Mouse (Mus musculus): Measurements from ENCODE around the gene Brf1.
A peak's percentile ranks its signal among the peaks of the same experiment; 100 is the strongest.

Brf1 gene

DNA sequence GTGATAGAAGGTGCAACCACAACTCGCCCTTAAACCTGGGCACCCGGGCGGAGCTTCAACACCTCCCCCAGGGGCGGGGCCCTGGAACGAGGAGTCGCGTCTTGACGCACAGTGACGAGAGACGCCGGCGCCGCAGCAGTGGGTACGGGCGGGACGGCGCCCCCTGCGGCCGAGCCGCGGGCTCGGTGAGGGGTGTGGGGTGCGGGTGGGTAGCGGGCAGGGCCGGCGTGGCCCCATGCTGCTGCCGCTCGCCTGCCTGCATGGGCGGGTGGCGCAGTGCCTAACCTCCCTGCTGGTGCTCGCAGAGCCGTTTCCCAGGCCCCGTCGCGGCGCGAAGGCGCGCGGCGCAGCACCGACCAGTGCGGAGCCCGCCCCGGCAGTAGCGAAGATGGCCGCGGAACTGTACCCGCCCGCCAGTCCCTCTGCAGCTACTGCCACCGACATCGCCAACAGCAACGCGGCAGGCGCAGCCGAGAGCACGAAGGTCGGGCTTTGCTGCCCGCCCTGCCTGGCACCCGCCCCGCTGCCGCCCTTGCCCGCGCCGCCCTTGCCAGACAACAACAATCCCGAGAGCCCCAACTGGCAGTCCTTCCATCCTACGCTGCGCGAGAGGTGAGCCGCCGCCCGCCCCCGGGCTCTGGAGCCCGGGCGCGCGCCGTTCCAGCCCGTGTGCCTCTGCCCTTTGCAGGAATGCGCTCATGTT, 24.0 kb downstream of the Brf1 start, which contains the start of gene Btbd6:
Gene Btbd6 (plus strand): TSS at position 112 of the 703 bp plus-strand sequence.
- peak; percentile 89 for DNase-seq

DNA sequence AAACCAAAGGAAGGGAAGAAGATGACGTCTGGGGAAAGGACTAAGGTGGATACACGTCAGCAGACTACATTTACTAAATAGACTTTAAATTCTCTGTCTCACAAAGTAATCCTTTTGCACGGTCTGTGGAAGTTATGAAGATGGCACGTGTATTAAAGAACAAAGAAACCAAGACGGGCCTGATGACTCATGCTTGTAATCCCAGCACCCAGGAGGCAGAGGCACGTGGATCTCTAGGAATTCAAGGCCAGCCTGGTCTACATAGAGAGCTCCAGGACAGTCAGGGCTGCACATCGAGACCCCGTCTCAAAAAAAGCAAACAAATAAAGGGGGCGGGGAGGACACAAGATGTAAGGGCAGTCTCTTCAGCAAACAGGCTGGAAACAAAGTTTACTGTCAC, 25.8 kb downstream of the Brf1 start:
- no peak for DNase-seq

DNA sequence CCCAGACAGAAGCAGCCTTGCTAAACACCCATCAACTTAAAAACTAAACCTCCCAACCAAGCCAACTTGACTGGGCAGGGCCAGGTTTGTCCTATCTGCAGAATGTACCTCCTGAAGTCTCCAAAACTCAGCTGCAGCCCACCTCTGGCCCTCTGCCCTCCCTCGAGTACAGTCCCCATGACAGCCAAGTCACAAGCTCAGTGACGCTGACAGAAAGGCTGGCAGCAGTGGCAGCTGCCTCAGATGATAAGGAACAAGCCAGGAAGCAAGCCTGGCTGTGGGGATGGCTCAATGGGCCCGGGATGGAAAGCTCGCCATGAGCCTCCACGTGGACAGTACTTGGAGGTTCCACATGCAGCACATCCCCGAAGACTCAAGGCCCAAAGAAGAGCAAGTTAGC, 30.9 kb downstream of the Brf1 start:
- no peak for DNase-seq

DNA sequence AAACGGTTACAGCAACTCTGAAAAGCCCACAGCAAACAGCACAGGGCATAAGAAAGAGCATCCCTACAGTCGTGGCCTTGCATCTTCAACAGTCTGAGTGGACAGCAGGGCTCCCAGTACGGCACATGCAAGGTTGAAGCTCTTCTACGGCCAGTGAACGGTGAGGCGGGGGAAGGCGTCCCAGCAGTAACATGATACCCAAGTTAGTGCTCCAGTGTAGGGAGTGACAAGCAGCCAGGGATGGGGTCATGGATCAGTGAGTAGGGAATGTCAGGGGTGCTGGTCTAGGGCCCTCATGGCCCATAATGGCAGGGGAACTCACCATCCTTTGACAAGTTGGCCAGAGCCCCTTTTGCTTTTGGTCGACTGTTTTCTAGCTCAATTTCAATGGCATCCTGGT, 31.6 kb downstream of the Brf1 start:
- DNase-seq = no peak

DNA sequence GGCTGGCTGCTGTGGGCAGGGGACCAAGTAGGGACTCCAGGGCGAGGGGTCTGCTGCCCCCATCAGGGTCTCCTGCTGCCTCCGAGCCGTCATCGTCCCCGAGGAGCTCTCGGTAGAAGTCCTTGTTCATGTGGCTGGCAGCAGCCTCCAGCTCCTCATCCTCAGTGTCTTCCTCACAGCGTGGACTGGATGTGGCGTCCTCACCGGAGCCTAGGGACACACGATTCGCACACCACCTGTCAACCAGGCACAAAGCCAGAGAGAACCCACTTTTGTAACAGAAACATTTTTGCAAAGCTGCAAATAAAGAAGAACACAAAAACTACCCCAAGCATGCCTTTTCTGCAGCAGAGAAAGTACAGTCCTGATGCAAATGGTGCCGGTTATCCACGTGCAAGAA, 34.7 kb downstream of the Brf1 start:
- DNase-seq = no peak

DNA sequence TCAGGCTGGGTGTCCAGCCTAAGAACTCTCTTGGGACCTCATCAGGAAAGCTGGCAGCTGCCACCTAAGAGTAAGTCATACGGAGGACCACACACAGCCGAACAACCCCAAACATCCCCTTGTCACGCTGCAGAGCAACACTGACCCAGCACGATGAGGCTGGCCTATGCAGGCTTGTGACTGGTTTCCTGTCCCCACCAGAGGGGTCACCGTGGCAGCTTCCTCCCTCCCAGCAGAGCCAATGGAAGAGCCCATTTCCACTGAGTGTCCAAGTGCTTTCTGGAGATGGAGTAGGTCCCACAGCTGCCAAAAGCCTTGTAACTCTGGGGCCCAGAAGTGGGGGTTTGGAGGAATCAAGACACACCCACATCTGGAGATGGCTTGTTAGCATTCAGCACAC, 38.6 kb downstream of the Brf1 start:
- no peak for DNase-seq

DNA sequence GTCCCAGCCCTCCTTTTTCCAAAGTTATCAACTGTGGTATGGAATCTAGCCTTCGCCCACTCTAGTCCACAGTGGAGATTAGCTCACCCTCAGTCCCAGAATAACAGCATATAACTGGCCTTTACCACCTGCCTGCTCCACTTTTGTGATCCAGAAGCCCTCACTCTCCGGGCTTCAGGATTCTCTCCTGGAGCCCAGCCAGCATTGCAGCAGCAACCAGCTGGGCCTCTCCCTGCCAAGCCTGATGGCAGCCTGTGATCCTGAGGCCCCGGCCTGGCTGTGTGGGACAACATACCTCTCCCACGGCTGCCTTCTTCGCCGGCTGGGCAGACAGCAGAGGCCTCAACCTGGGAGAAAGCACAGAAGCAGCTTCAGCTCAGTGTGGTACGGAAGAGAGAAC, 39.1 kb downstream of the Brf1 start:
- DNase-seq = no peak

DNA sequence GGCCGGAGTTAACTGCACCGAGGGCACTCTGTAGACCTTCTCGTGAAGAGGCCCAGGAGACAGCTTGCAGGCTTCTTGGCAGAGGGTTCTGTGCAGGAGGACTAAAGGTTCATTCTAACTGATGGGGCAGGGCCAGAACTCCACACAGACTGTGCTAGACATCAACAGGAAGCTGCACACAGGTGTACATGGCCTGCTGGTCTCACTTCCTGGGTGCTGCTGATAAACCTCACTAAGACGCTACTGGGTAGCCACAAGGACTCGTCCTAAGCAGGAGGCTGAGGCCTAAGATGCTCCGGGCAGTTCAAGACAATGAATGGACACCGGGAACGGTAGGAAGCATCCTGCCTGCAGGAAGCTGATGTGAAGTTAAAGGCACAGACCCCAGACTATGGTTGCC, 41.1 kb downstream of the Brf1 start:
- DNase-seq = no peak

DNA sequence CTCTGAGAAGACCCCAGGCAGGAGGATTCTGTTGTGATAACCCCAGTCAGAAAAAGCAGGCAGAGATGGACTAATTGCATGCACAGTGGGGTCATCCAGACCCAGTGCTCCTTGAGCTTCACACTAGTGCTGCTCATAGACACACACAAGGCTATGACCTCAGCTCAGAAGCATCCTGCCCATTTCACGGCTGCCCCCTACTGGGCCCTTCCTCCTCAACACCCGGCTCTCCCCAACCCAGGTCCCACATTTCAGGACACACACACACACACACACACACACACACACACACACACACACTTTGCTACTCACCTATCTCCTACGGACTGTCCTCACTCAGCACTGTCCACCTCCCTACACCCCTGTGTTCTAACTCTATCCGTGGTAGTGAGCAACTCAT, 42.2 kb downstream of the Brf1 start:
- no peak for DNase-seq

DNA sequence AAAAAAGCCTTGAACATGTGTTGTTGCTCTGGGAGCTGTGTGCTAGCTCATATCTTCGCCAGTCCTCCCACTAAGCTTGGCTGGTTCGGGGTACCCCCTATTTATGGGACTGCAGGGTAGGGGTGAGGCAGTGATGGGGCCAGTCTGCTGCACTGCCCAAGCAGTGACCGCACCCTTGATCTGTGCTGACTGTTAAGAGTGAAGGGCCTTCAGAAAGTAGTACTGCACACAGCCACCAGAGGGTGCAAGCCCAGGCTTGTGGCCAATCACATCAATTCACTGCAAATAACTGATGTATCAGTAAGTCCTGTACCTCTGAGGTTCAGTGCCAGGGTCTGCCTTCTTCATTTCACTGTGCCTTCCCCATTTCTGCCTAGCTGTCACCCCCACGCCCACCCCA, 44.7 kb downstream of the Brf1 start:
- DNase-seq = peak; percentile 51

DNA sequence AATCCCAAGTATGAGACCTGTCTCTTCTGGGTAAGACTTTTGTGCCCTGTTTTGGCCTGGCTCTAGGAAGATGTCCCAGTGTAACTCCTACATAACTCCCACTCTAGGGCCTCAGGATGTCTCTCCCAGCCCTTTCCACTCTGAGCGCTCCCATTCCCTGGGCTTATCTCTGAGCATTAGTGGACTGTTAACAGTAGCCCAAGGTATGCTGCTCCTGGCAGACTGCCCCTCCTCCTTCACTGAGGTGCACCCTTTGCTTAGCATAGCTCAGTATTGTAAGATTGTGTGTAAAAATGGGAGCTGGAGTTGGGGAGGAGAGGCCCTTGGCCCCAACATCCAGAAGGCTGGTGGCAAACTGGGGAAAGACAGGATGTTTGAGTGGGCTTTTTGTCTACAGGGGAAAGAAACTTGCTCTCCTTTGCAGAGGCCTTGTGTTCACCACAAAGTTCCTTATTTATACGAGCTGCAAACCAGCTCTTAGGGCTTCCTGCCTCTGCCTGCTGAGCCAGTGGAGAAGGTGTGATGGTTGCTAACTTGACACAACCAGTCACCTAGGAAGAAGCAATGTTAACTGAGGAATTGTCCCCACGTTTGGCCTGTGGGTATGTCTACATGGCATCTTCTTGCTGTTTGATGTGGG, 47.5 kb downstream of the Brf1 start:
- DNase-seq = no peak

DNA sequence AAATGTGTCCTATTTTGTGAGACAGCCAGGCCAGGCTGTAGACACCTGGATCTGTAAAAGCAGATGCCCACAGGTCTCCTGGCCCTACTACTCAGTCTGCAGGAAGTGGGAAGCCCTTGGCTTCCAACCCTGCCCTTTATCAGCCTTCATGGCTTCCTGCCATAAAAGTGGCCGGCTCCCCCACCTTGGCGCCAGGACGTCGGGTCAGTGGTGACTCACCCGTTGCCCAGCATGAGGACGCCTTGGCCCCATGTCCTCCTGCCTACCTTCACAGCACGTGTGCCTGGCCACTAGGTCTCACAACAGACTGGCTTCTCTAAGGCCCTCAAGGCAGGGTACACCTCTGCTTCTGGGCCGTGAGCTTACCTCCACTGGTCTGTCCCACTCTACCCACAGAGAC, 48.1 kb downstream of the Brf1 start:
- no peak for DNase-seq

DNA sequence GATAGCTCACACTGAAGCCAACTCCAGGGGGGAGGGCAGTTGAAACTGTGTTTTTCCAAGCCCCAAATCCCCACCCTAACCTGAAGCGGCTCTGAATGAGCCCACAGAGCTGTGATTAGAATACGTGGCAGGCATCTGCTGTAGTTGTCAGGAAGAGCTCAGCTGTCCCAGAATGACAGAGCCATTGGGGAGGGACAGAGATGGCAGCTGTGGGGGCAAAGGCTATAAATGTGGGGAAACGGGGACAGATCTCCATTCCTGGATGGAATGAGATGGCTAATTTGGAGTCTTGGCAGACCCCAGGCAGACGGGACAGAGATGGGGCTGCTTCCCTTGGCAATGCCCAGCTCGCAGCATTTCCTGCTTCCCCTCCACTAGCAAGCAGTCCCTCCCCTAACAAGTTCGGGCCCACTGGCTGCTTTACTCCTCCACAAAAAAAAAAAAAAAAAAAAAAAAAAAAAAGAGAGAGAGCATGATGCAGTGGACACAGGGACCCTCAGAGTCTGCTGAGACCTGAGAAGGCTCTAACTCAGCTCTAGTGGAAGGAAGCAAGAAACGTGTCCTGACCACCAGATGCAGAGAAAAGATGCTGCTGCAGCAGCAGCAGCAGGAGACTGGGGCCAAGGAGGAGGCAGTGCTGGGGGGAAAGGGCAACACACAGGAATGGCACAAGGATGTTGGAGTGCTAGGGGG, 49.2 kb downstream of the Brf1 start:
- DNase-seq = no peak

DNA sequence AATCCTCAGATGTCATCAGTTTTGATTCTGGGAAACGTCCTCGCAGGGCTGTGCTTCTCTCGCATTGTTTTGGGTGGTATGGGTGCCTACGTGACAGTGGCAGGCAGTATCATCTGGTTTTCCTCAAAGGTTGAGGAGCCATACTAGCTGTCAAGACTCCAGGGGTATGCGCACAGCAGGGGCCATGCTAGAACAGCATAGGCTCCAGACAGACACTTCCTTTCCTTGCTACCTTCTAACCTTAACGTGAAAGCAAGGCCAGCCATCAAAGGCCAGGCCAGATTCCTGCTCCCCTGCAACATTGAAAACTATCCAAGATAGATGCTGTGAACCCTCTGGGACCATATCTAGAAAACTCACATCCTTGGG, 49.8 kb downstream of the Brf1 start:
- DNase-seq = no peak

DNA sequence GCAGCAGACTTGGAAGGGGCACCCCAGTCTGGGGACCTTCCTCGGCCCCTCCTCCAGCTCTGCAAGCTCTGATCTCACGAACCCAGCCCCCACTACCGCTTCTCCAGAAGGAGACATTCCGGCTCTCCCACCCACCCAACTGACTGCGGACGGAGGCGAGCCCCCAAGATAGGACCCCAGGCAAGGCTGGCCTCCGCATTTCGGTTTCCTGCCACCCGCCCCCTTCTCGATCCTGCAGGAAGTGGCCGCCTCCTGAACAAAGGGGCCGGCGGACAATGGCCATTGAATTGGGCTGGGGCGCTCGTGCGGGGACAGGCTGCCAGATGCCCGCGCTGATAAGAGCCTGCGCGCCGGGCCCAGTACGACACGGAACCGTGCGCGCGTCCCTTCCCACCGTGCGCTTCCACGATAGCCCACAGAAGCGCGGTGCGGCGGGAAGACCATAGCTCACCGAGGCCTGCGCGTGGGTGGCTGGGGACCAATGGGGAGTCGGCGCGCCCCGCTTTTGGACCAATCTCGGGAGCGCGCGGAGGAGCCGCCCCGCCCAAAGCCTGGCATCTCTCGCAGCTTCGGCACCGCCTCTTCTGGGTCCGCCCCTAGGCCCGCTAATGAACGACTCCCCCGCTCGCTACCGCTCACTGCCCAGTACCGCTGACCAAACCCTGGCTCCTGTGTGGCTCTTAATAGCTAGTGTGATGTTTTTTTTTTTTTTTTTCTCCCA, 50.3 kb downstream of the Brf1 start:
- peak; percentile 94 for DNase-seq

DNA sequence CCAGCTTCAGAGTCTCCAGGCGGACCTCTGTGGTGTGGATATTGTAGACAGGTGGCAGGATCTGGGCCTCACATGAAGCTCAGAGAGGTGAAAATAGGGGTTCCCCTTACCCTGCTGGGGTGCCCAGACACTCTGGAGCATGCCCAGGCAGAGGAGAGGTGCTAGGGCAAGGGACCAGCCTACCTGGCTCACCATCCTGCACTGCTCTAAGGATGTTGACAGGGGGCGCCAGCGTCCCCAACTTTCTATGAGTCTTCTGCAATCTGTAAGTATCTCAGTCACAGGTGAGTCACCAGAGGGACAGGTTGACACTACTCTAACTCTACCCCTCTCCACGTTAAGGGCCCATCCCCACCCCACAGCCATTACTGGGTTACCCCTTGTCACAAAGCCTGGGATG, 53.2 kb downstream of the Brf1 start:
- DNase-seq = no peak

DNA sequence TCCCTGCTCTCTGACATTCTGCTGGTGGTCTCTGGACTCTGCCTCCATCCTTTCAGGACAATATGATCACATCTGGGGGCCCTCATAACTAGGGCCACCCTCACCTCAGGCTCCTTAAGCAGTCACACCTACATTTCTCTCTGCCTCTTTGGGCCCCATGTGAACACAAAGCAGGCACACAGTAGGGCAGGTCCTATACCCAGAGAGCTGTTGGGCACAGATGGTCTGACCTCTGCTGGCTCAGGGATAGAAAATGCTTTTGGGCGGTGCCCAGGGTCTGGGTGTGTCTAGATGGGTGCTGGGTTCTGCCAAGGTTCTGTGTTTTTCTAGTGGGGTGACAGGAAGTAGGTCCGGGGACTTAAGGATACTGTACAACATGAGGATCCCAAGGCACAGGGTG, 56.8 kb downstream of the Brf1 start:
- DNase-seq = no peak

DNA sequence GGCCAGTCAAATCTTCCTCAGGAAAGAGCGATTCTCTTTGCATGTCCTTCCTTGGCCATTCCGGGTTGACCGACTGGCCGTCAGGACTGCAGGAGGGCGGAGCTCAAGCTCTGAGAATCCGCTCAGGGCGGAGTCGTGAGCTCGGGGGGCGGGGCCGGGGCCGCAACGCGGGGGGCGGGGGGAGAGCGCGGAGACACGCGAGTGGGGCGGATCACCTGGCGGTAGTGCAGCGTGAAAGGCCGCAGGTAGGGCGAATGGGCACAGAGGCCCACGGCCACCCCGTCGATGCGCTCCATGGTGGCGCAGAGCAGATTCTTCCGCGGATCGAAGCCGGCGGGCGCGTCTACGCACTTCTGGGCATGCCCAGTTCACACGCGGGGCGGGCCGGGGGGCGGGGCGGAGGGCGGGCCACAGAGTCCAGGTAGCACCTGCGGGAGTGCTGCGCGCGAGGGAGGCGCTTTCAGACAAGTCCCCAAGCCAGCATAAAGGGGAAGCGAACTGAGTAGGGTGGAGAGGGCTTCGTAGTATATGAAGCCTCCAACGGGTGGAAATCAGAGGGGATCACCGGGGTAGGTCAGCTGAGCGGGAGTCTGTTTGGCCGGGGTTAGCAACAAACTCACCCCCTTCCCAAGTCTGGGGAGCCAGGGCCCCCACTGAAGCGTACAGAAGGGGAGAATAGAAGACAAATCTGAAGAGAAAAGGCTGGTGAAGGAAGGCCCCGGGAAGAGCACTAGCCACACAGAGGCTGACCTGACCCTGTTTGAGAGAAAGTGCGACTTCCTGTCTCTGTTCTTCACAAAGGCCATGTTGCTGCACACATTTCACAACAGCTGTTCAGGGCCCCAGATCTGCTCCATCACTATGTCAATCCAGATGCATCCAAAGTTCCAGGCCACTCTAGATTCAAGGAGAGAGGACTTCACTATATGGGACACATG, 58.5 kb downstream of the Brf1 start, which contains the start of gene Nudt14:
Gene Nudt14 (minus strand): TSS at position 349 of the 938 bp plus-strand sequence.
- peak; percentile 79 for DNase-seq

DNA sequence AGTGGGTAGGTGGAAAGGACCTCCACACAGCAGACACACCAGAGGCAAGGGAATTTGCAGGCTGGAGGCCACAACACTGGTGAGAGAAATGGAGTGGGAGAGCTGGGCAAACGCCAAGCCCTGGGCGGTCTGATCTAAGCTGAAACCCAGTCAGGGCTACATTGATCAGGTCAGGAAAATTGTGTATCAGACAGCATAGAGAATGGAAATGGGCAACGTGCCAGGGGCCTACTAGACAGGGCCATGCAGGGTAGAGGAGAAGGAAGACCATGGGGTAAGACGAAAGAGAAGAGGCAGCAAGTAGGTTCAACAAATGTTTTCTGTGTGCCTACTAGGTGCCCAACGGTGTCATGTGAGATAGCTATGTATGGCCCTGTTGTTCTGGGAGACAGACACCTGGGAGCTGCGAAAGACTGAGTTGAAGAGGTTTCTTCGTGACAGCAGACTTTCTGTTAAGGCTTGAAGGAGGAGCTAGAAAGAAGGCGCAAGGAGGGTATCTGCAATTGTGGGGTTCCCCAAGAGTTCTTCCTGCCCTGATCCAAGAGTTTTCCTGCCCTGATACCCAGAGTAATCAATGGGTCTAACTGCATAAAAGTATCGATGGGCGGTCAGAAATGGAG, 59.2 kb downstream of the Brf1 start:
- DNase-seq = no peak

DNA sequence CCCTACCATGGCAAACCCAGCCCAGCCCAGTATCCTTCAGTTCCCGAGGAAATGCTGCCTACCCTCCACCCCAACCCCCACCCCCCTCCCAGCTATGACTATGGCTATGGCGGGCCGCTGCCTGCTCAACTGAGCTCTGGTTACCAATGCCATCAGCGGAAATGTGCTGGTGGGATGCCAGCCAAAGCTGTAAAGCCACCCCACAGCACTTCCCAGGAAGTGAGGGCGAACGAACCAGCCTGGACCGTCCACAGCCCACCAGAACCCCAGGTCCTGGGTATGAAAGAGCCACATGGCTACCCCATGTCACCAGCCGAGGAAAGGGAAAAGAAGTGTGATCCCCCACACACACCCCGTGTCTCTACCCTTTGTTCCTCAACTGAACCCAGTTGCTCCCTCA, 59.8 kb downstream of the Brf1 start:
- no peak for DNase-seq

DNA sequence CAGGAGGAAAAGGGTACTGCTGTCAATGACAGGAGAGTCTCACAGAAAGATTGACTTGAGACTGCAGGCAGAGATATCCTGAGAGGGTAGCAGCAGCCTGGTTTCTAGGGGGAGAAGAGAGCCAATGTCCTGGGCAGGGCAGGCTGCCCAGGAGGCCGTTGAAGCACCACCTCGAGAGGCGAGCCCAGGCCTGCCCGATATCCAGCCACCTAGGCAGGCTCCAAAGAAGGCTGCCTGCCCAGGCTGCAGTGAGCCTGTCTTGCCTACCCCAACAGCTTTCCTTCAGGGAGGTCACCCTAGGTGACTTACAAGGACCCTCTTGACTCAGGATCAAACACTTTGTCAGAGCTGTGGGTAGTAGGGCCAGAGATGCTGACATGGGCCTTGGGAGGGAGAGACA, 60.3 kb downstream of the Brf1 start:
- DNase-seq = no peak
